Mouse (Mus musculus) heart, adult 18-20 months (tissue): ENCODE results near the gene Acd. TPM values are rescaled to one million over a fixed set of nuclear protein-coding genes. Genes with fewer than 3 reads are reported as not detected.

Experiments
- DNase-seq, 2 experiments: peaks; one replicate each; pipeline ENCODE4 v3.0.0; 2021 to 2022; ENCODE audit warnings: mixed read lengths in 1 of 2
- total RNA-seq, 2 experiments: library from RNA; stranded (reverse); gene quantifications; 2 replicates each; pipeline ENCODE4 v1.2.3; 2021

The Acd gene
- total RNA-seq, 2 experiments from 2014 or later = 11.0 to 12.6 TPM

DNA sequence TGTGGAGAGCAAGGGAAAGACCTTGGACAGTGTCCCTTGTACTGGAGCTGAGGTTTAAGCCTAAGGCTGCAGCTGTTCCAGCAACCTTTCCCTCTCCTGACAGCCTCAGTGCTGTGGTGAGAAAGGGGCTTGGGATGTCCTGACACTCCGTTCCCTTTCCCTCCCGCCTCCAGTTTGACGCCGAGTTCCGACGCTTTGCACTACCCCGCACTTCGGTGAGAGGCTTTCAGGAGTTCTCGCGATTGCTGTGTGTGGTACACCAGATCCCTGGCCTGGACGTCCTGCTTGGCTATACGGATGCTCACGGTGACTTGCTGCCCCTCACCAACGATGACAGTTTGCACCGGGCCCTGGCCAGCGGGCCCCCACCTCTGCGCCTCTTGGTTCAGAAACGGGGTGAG, 1.1 kb upstream of the Acd start:
- DNase-seq = no peak

DNA sequence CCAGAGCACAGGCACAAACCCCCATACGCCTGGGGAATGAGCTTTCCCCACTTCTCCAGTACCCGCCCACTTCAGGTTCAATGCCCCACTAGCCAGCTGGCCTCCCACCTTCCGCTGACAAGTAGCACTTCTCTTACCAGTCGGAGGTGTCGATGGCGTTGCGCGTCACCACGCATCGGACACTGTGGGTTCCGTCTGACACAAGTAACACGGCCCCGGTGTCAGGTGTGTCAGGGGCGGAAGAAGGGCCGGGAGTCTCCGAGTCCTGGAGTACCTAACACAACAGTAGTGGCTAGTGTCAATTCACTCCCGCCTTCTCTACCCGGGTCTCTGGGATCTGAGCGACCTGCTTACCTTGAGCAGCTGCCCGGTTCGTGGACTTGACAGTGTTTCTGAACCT, 336 bp downstream of the Acd start:
- DNase-seq = peak in 1 of 2 experiments; percentile 58

- no peak for DNase-seq
Measured at GRCm38 (mm10) chr8:105699488-105700215, 1.2 kb downstream of the Acd start.

GRCm38 (mm10) chr8:105698734-105699133, 2.2 kb downstream of the Acd start:
- DNase-seq = no peak

DNA sequence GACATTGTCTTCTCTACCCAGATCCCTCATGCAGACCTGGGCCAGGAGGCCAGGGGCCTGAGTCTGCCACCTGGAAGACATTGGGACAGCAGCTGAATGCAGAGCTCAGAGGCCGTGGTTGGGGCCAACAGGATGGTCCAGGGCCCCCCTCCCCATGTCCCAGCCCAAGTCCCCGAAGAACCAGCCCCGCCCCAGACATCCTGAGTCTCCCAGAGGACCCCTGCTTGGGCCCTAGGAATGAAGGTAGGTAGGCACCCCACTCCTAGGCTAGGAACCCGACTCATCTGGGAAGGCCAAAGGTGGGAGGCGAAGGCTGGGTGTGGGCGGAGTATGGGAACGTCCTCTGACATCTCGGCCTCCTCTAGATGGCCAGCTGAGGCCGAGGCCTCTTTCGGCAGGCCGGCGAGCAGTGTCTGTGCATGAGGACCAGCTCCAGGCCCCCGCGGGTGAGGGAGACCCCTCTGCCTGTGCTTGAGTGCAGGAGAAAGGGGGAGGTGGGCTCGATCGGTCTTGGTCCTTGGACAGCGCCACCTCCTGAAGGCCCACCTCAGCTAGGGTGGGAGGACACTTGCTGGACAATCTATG, 3.6 kb downstream of the Acd start:
- no peak for DNase-seq

- no peak for DNase-seq
Measured at GRCm38 (mm10) chr8:105695080-105695780, 5.7 kb downstream of the Acd start.

- no peak for DNase-seq
Measured at GRCm38 (mm10) chr8:105694051-105694799, 6.7 kb downstream of the Acd start.

DNA sequence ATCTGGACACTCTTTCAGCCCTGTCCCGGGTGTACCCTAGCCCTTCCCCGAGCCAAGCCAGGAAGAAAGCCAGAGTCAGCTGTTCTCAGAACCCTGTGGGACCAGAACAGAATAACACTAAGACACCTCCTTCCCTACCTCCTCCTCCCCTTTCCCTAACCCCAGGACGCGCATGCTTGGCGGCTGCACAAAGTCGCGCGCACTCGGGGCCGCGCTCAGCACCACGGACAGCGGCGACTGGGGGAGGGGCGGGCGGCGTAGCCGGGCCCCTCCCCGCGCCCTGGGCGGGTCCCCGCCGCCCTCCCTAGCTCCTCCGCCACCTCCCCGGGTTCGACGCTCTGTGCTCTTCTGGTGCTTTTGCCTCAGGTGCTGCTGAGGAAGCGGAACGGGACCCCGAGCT, 7.3 kb downstream of the Acd start:
- DNase-seq = peak; percentile 45 to 73

DNA sequence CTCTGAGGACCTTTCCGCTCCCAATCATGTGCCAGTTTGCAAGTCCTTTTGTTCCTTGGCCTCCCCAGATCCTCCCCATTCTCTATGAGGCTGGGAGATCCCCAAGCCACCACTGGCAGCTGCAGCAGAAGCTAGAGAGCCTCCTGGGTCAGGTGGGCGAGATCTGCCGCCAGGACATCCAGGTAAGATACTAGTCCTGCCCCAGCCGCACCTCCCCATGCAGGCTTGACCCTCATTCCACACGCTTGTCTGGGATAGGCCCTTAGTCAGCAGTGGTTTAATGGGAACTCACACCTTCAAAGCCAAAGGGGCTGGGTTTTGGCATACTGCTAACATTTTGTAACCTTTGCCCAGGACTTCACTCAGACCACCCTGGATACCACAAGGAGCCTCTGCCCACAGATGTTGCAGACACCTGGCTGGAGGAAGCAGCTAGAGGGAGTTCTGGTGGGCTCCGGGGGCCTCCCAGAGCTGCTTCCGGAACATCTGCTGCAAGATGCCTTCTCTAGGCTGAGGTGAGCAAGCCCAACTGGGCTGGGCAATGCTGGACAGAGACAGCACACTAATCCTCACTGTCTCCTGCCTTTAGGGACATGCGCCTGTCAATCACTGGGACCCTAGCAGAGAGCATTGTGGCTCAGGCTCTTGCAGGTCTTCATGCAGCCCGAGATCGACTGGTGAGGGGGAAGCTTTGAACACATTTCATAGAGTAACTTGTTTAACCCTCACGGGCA, 8.3 kb downstream of the Acd start:
- no peak for DNase-seq

DNA sequence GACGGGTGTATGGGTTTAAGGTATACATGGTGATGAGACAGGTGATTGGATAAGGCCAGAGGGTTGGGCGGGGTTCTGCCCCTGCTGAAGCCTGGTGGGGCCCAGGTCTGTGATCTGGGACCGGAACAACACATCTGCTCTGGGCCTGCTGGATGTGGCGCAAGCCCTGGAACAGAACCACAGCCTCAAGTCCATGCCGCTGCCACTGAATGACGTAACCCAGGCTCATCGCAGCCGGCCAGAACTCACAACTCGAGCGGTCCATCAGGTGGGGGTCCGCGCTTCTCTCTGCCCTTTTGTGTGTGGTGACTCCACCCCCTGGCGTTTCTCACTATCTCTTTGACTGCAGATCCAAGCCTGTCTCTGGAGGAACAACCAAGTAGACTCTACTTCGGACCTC, 9.9 kb downstream of the Acd start:
- no peak for DNase-seq

DNA sequence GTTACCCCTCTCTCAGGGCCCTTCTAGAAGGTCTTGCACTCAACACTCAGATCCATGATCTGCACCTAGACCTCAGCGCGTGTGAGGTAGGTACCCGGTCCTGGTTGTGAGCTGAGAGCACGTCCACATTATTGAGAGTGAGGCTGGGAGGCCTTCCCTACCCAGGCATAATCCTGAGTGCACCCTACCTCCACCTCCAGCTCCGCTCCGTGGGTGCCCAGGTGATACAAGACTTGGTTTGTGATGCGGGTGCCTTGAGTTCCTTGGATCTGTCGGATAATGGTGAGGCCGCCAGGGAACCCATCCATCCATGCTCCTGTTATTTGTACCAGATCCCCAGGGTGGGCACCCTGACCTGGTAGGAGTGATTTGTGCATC, 10.9 kb downstream of the Acd start:
- DNase-seq = no peak

DNA sequence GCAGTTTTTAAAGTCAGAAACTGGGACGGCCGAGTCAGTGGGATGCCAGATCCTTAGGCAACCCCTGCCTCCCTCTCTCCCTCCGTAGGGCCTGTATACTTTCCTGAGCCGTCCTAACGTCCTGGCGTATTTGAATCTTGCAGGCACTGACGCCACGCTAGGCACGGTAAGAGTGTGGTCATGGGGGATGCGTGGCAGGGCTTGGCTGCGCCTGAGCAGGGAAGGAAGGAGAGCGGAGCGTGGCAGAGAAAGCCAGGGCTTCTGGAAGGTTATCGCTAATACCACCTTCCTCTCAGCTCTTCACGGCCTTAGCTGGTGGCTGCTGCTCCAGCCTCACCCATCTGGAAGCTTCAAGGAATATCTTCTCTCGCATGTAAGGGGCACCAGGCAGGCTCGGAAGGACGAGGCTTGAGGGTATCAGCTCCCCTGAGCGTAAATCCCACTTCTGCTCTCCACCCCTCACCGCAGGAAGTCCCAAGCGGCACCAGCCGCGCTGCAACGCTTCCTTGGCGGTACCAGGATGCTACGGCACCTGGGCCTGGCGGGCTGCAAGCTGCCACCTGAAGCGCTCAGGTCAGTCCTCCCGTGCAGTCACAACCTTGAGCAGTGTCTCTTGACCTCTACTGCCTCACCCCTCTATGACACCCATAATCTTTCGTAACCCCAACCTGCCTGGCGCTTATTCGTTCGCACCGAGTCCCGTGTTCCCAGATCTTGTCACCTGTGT, 11.5 kb downstream of the Acd start:
- DNase-seq = no peak

DNA sequence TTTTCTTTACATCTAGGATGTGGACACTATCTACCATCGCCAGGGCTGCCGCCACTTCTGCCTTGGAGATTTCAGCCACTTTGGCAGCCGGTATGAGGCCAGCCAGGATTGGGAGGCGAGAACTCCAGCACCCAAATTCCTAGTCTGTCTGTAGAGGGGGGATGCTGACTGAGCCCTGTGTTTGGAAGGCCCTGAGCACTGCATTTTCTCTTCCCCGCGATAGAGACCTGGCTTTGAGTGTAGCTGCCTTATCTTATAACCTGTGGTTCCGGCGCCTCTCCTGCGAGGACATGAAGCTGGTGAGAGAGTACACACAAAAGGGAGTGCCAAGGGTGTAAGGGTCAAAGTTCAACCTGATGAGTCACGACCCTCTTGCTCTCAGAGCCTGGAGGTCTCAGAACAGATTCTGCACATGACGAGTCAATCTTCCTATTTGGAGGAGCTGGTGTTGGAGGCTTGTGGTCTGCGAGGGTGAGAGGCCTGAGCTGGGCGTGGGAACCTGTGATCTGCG, 12.6 kb downstream of the Acd start:
- DNase-seq = no peak

DNA sequence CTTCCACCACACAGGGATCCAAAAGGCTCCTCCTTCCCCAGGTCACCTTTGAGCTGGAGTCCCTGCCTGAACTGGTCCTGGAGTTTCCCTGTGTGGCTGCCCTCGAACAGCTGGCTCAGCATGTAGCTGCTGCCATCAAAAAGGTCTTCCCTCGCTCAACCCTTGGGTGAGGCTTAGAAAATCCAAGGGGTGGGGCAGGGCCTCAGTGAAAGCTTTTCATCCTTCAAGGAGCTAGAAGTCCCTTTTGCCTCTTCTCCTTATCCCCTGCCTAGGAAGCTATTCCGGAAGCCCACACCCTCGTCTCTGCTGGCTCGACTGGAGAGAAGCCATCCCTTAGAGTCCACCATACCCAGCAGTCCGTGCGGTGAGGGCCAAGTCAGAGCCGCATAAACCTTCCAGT, 13.4 kb downstream of the Acd start:
- no peak for DNase-seq

- DNase-seq = no peak
Measured at GRCm38 (mm10) chr8:105686551-105686950, 14.4 kb downstream of the Acd start.

DNA sequence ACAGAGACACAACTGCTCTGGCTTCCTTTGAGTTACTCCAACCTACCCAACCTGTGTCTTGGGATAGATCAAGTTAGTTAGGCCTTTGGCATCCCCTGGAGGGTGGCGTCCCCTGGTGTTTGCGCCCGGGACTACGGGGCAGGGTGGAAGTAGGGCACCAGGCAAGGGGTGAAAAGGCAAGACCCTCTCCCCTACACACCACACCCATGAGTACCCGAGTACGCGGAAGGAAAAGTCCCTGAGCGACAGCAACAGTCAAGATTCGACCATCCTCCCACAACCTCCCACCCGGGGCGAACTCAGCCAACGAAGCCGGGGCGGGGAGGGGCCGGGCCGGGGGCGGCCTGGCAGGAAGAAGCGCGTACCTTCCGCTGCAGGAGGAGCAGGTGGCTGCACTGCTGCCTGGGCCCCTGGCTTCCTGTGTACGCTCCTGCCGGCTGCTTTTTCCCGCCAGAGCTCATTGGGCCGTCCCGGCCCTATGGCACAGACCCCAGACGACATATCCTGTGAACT, 15.1 kb downstream of the Acd start, which contains the start of gene Carmil2:
Gene Carmil2, plus strand, starts transcription at position 479 of the 513 bp plus-strand sequence.
- peak; percentile 58 to 84 for DNase-seq

GRCm38 (mm10) chr8:105685325-105685724, 15.6 kb downstream of the Acd start:
- no peak for DNase-seq

DNA sequence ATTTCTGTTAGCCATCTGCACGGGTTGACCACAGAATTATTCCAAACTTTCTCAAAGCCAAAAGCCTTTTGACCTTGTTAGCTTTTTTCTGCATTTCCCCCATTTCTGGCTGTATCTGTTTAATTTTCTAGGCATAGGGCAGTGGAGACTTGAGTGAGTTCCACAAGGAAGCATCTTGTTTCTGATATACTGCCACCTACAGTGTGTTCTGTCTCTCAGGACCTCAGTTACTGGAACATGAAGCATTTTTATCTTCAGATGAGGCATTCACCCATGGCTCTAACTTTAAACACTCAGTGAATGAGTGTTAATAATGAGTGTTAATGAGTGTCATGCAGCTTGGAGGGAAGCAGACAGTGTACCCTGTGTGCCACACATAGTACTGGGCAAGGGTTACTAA, 23.0 kb downstream of the Acd start:
- DNase-seq = no peak

- peak; percentile 7 to 31 for DNase-seq
Measured at GRCm38 (mm10) chr8:105661167-105661566, 39.7 kb downstream of the Acd start.

DNA sequence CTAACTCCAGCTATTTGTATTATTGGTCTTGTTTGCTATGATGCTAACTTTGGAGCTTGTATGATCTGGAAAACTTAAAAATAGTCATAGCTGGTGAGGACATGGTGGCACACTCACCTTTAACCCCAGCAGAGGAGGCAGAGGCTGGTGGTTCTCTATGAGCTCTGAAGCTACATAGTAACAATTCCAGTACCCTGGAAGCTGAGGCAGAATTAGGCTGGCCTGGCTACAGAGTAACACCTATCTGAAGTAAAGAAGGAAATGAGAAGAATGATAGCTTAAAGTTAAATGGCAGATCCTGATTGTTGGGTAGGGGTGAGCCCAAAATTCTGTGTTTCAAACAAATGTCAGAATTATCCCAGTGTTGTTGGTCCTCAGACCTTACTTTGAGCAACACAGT, 43.3 kb downstream of the Acd start:
- DNase-seq = no peak

- DNase-seq = no peak
Measured at GRCm38 (mm10) chr8:105648929-105649328, 52.0 kb downstream of the Acd start.
